Mouse (Mus musculus): ENCODE results near the gene Gid4.

DNA sequence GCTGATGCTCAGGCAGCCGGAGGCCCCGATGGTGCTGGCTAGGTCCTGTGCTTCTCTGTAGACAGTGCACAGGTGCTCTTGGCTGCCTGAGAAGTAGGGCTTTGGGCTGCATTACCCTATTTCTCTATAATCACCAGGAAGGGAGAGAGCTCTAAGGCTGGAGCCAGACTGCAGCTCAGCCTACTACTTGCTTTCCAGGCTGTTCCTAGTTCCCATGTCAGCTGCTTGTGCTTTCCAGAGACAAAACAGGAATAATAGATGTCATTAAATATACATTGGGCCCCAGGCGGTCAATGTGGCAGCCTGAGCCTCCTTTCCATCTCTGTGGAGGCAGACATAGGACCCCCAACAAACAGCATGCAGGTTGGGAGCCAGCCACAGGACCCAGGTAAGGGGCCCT is 52.1 kb downstream of the Gid4 start, which contains the start of gene Myo15:
- TF ChIP-seq CTCF (IDR thresholded peaks at IDR 0.05; ENCODE audit: low read depth, low read length): no peak
- no peak for TF ChIP-seq POLR2A (IDR thresholded peaks at IDR 0.05; ENCODE audit: extremely low read depth, insufficient read depth, low read length)
